ENCODE assay signal across 17 mouse cellular contexts in genomic region chr4:44701513-44701912, GRCm38 (mm10). TPM values are rescaled to one million over a fixed set of nuclear protein-coding genes. Genes with fewer than 3 reads are reported as not detected.
A peak's percentile ranks its signal among the peaks of the same experiment; 100 is the strongest.
DNase-seq lines count a peak whose midpoint lies in the region; ATAC-seq and TF ChIP-seq lines count a peak whose summit lies in the region.
"Had no signal": no experiment of that assay in that cellular context is flagged by ENCODE, and none has a peak within 500 bp of the region (broad histone marks: within the 10 kb centered on the region; RNA-seq: fewer than 3 reads in every experiment).

No protein-coding gene starts in this region.

- intact Hi-C loops in left cerebral cortex, postnatal 4 days (cut with DNase I), result no loop called here

- H3K9me3 ChIP-seq in forebrain, embryonic 12.5 days, result no peaks in the 10 kb centered on the region
- H3K9me3 ChIP-seq in forebrain, embryonic 15.5 days, result no peaks in the 10 kb centered on the region
- no peaks in the 10 kb centered on the region for H3K9me3 ChIP-seq in hindbrain, embryonic 14.5 days (ENCODE audit: control insufficient read depth, low read length)
- no peaks in the 10 kb centered on the region for H3K9me3 ChIP-seq in neural tube, embryonic 12.5 days
- H3K9me3 ChIP-seq in lung, postnatal 0 days (ENCODE audit: low read length), result no peaks in the 10 kb centered on the region
- H3K9me3 ChIP-seq: embryonic facial prominence, embryonic 12.5 days; heart, embryonic 10.5 days; kidney, embryonic 15.5 days had no signal

- H3K4me3 ChIP-seq in forebrain, embryonic 12.5 days (replicated peaks), result 0 out of 2 replicates have a peak overlapping the region, but pooled peaks have one; percentile 4
- no peak overlapping the region for H3K4me3 ChIP-seq in forebrain, embryonic 15.5 days
- peak overlapping the region; percentile 44 for H3K4me3 ChIP-seq in hindbrain, embryonic 14.5 days (replicated peaks; ENCODE audit: low read length)
- peak overlapping the region; percentile 48 for H3K4me3 ChIP-seq in neural tube, embryonic 12.5 days
- H3K4me3 ChIP-seq in lung, postnatal 0 days (ENCODE audit: low read depth, low read length), result no peak overlapping the region
- H3K4me3 ChIP-seq: embryonic facial prominence, embryonic 12.5 days; heart, embryonic 10.5 days; kidney, embryonic 15.5 days; megakaryocyte, embryonic 14.5 days had no signal

- H3K4me1 ChIP-seq in forebrain, embryonic 12.5 days, result peaks cover 28% of the 10 kb centered on the region
- H3K4me1 ChIP-seq in forebrain, embryonic 15.5 days, result peaks cover 28% of the 10 kb centered on the region
- peaks cover 6% of the 10 kb centered on the region for H3K4me1 ChIP-seq in hindbrain, embryonic 14.5 days (replicated peaks; ENCODE audit: control insufficient read depth, insufficient read depth, low read length)
- H3K4me1 ChIP-seq in neural tube, embryonic 12.5 days, result peaks cover 30% of the 10 kb centered on the region
- no peaks in the 10 kb centered on the region for H3K4me1 ChIP-seq in lung, postnatal 0 days (ENCODE audit: insufficient read depth, low read depth, low read length)

- peak; percentile 12 for DNase-seq in R1 (ENCODE audit: low read depth, low spot score)
- no peak for DNase-seq in hindbrain, embryonic 14.5 days (ENCODE audit: low spot score)
- no peak for DNase-seq in lung, postnatal 0 days (ENCODE audit: low spot score)
- no peak for DNase-seq in left cerebral cortex, postnatal 4 days
- DNase-seq in urinary bladder, adult 2 months (ENCODE audit: low spot score), result no peak
- DNase-seq: heart, postnatal 4 days; lung, adult 18-20 months; right cerebral cortex, adult 18-20 months had no signal

- no peak for TF ChIP-seq EP300 in lung, postnatal 0 days (IDR thresholded peaks at IDR 0.05)

- TF ChIP-seq CTCF in lung, postnatal 0 days (IDR thresholded peaks at IDR 0.05), result no peak

- WGBS in forebrain, embryonic 12.5 days, result 2% methylated on average over 9 of the region's 9 CpGs
- under 1% methylated on average over 9 of the region's 9 CpGs for WGBS in forebrain, embryonic 15.5 days
- under 1% methylated on average over 9 of the region's 9 CpGs for WGBS in hindbrain, embryonic 14.5 days
- WGBS in neural tube, embryonic 12.5 days, result 2% methylated on average over 9 of the region's 9 CpGs
- 2% methylated on average over 9 of the region's 9 CpGs for WGBS in lung, postnatal 0 days

- no peak overlapping the region for H3K9ac ChIP-seq in forebrain, embryonic 12.5 days
- H3K9ac ChIP-seq in forebrain, embryonic 15.5 days (replicated peaks), result no peak overlapping the region
- H3K9ac ChIP-seq in hindbrain, embryonic 14.5 days, result peak overlapping the region; percentile 46
- 0 out of 2 replicates have a peak overlapping the region, but pooled peaks have one; percentile 35 for H3K9ac ChIP-seq in neural tube, embryonic 12.5 days
- H3K9ac ChIP-seq in lung, postnatal 0 days (replicated peaks; ENCODE audit: low read depth), result no peak overlapping the region
- H3K9ac ChIP-seq: embryonic facial prominence, embryonic 12.5 days; kidney, embryonic 15.5 days had no signal

- ATAC-seq in forebrain, embryonic 12.5 days (ENCODE audit: low FRiP score), result no peak
- no peak for ATAC-seq in forebrain, embryonic 15.5 days (replicated peaks)
- ATAC-seq in hindbrain, embryonic 14.5 days (ENCODE audit: low FRiP score), result no peak
- no peak for ATAC-seq in neural tube, embryonic 12.5 days (ENCODE audit: low FRiP score, low read depth)
- no peak for ATAC-seq in lung, postnatal 0 days
- ATAC-seq: Patski had no signal

- no peaks in the 10 kb centered on the region for H3K36me3 ChIP-seq in forebrain, embryonic 12.5 days (replicated peaks)
- no peaks in the 10 kb centered on the region for H3K36me3 ChIP-seq in forebrain, embryonic 15.5 days
- H3K36me3 ChIP-seq in hindbrain, embryonic 14.5 days (replicated peaks; ENCODE audit: control insufficient read depth, insufficient read depth), result no peaks in the 10 kb centered on the region
- H3K36me3 ChIP-seq in neural tube, embryonic 12.5 days, result no peaks in the 10 kb centered on the region
- no peaks in the 10 kb centered on the region for H3K36me3 ChIP-seq in lung, postnatal 0 days (ENCODE audit: insufficient read depth, low read length)
- H3K36me3 ChIP-seq: embryonic facial prominence, embryonic 12.5 days; heart, embryonic 10.5 days; kidney, embryonic 15.5 days had no signal

- H3K27ac ChIP-seq in forebrain, embryonic 12.5 days, result no peak overlapping the region
- no peak overlapping the region for H3K27ac ChIP-seq in forebrain, embryonic 15.5 days (replicated peaks)
- H3K27ac ChIP-seq in hindbrain, embryonic 14.5 days, result peak overlapping the region; percentile 29; the same call in 1 of the 2 replicates
- H3K27ac ChIP-seq in neural tube, embryonic 12.5 days, result no peak overlapping the region
- H3K27ac ChIP-seq in lung, postnatal 0 days (ENCODE audit: low read length), result no peak overlapping the region
- H3K27ac ChIP-seq: embryonic facial prominence, embryonic 12.5 days; heart, embryonic 10.5 days; kidney, embryonic 15.5 days had no signal

- peak overlapping the region; percentile 15 for H3K4me2 ChIP-seq in forebrain, embryonic 12.5 days
- no peak overlapping the region for H3K4me2 ChIP-seq in forebrain, embryonic 15.5 days (replicated peaks)
- peak overlapping the region; percentile 62 for H3K4me2 ChIP-seq in hindbrain, embryonic 14.5 days (replicated peaks)
- peak overlapping the region; percentile 76 for H3K4me2 ChIP-seq in neural tube, embryonic 12.5 days (replicated peaks)
- H3K4me2 ChIP-seq in lung, postnatal 0 days (replicated peaks; ENCODE audit: low read depth, low read length), result no peak overlapping the region
- H3K4me2 ChIP-seq: embryonic facial prominence, embryonic 12.5 days; kidney, embryonic 15.5 days had no signal

- peaks cover 95% of the 10 kb centered on the region for H3K27me3 ChIP-seq in forebrain, embryonic 12.5 days
- peaks cover 77% of the 10 kb centered on the region for H3K27me3 ChIP-seq in forebrain, embryonic 15.5 days
- peaks cover 89% of the 10 kb centered on the region for H3K27me3 ChIP-seq in hindbrain, embryonic 14.5 days (ENCODE audit: control insufficient read depth, insufficient read depth, low read length)
- peaks cover 81% of the 10 kb centered on the region for H3K27me3 ChIP-seq in neural tube, embryonic 12.5 days (replicated peaks)
- peaks cover 69% of the 10 kb centered on the region for H3K27me3 ChIP-seq in lung, postnatal 0 days (replicated peaks; ENCODE audit: insufficient read depth, low read length)

RNA-seq across cellular contexts. Expression of gene Pax5, which starts 8.8 kb away (rescaled TPM):
- polyA plus RNA-seq in forebrain, embryonic 12.5 days (2016; fragmentation: Nextera tagmentation; extraction: Ambion mirVana), result 0.21 and 0.60 TPM in 2 replicates
- polyA plus RNA-seq in forebrain, embryonic 15.5 days (2015; fragmentation: Nextera tagmentation; extraction: Ambion mirVana), result 0.19 and 0.22 TPM in 2 replicates
- 1.8 and 1.9 TPM in 2 replicates for polyA plus RNA-seq in hindbrain, embryonic 14.5 days (2014; fragmentation: Nextera tagmentation; extraction: Ambion mirVana)
- 2.4 and 3.3 TPM in 2 replicates for polyA plus RNA-seq in neural tube, embryonic 12.5 days (2016; fragmentation: Nextera tagmentation; extraction: Ambion mirVana)
- 0.05 and 0.12 TPM in 2 replicates for polyA plus RNA-seq in lung, postnatal 0 days (2015; fragmentation: Nextera tagmentation; extraction: Ambion mirVana)
- 1 to 10 TPM; 1.0 to 1.8 TPM for total RNA-seq in left cerebral cortex, postnatal 4 days (2021)
- 0.01 and 0.06 TPM in 2 replicates for polyA plus RNA-seq in urinary bladder, adult 2 months (2012; rRNA removed)
- polyA plus RNA-seq: limb, embryonic 11.5 days; Patski had no signal

RNA-seq across cellular contexts. Expression of gene Zcchc7, which starts 54.2 kb away (rescaled TPM):
- polyA plus RNA-seq in forebrain, embryonic 12.5 days (2016; fragmentation: Nextera tagmentation; extraction: Ambion mirVana), result 30.9 and 32.6 TPM in 2 replicates
- polyA plus RNA-seq in forebrain, embryonic 15.5 days (2015; fragmentation: Nextera tagmentation; extraction: Ambion mirVana), result 39.8 and 41.0 TPM in 2 replicates
- 34.3 and 38.5 TPM in 2 replicates for polyA plus RNA-seq in hindbrain, embryonic 14.5 days (2014; fragmentation: Nextera tagmentation; extraction: Ambion mirVana)
- 28.2 and 34.9 TPM in 2 replicates for polyA plus RNA-seq in neural tube, embryonic 12.5 days (2016; fragmentation: Nextera tagmentation; extraction: Ambion mirVana)
- polyA plus RNA-seq in lung, postnatal 0 days (2015; fragmentation: Nextera tagmentation; extraction: Ambion mirVana), result 40.8 and 49.6 TPM in 2 replicates
- total RNA-seq in left cerebral cortex, postnatal 4 days (2021), result 10 to 100 TPM; 68.9 to 70.7 TPM
- polyA plus RNA-seq in urinary bladder, adult 2 months (2012; rRNA removed), result 45.8 and 49.8 TPM in 2 replicates

Comparison
In these comparisons a context has a peak if more than half of its experiments do, and no peak if none do; other contexts are left out.
1. H3K4me2 ChIP-seq: peak in forebrain, embryonic 12.5 days (single experiment), hindbrain, embryonic 14.5 days (single experiment) and neural tube, embryonic 12.5 days (single experiment); none in forebrain, embryonic 15.5 days (single experiment) and lung, postnatal 0 days (single experiment).
2. H3K4me3 ChIP-seq: peak in forebrain, embryonic 12.5 days (single experiment), hindbrain, embryonic 14.5 days (single experiment) and neural tube, embryonic 12.5 days (single experiment); none in forebrain, embryonic 15.5 days (single experiment) and lung, postnatal 0 days (single experiment).
3. H3K9ac ChIP-seq: peak in hindbrain, embryonic 14.5 days (single experiment) and neural tube, embryonic 12.5 days (single experiment); none in forebrain, embryonic 12.5 days (single experiment), forebrain, embryonic 15.5 days (single experiment) and lung, postnatal 0 days (single experiment).